Mouse (Mus musculus) bone marrow macrophage, adult 2 months (primary cell): ENCODE measurements around the gene Fam196a.

ENCODE experiments used
- CTCF ChIP-seq: IDR thresholded peaks from 2 replicates; pipeline ENCODE4 v1.5.1; 2012; ENCODE audit warnings: low read depth, mild to moderate bottlenecking, low read length, moderate library complexity
- POLR2A ChIP-seq: IDR thresholded peaks from 2 replicates; pipeline ENCODE4 v1.6.1; 2012; ENCODE audit warnings: mild to moderate bottlenecking, low read depth, low read length, borderline replicate concordance

DNA sequence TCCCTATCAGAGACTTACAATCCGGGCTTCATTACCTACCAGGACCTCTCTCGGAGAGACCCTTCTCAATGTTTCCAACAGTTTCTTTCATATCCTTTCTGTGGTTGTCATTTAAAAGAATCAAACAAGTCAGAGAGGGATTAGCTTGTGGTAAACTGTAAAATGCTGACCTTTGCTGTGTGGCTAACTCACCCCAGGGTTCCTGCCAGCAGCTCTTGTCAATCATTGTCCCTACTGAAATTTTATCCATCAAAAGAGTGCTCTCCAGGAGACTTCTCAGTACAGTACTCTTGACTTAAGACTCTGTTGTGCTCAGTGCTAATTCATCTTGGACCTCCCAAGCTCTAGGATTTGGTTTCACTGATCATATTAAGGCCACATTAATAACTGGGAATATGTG, 36.2 kb downstream of the Fam196a start:
- TF ChIP-seq POLR2A (no peak), CTCF (no peak)
